Mouse (Mus musculus) liver, embryonic 15.5 days (tissue): ENCODE results near the gene Slc26a3. TPM values are rescaled to one million over a fixed set of nuclear protein-coding genes. Genes with fewer than 3 reads are reported as not detected.

ENCODE experiments used
- ATAC-seq: fragments of 200-750 bp; cut with Nextera tagmentation; 2 replicates; pipeline ENCODE4 v1.8.0; 2017; ENCODE audit warnings: moderate number of reproducible peaks, mild to moderate bottlenecking, moderate library complexity; ENCODE audit not compliant: insufficient read depth
- H3K27ac ChIP-seq: fragments of 300-500 bp; sonication (generic); replicated peaks from 2 replicates; pipeline ENCODE4 v1.5.1; 2015; ENCODE audit warnings: mild to moderate bottlenecking, inconsistent platforms
- H3K27me3 ChIP-seq: fragments of 300-500 bp; sonication (generic); 2 replicates; pipeline ENCODE4 v1.6.1; 2015; ENCODE audit warnings: mild to moderate bottlenecking, inconsistent platforms
- H3K36me3 ChIP-seq: fragments of 300-500 bp; sonication (generic); replicated peaks from 2 replicates; pipeline ENCODE4 v1.6.1; 2015; ENCODE audit warnings: moderate library complexity, mild to moderate bottlenecking, inconsistent platforms
- H3K4me1 ChIP-seq: fragments of 300-500 bp; sonication (generic); replicated peaks from 2 replicates; pipeline ENCODE4 v1.6.1; 2015; ENCODE audit warnings: inconsistent platforms
- H3K4me2 ChIP-seq: fragments of 300-500 bp; sonication (generic); 2 replicates; pipeline ENCODE4 v1.6.1; 2015; ENCODE audit warnings: moderate library complexity, mild to moderate bottlenecking, inconsistent platforms
- H3K4me3 ChIP-seq: fragments of 300-500 bp; sonication (generic); replicated peaks from 2 replicates; pipeline ENCODE4 v1.5.1; 2015; ENCODE audit warnings: mild to moderate bottlenecking, inconsistent platforms
- H3K9ac ChIP-seq: fragments of 300-500 bp; sonication (generic); 2 replicates; pipeline ENCODE4 v1.6.1; 2015; ENCODE audit warnings: moderate library complexity, mild to moderate bottlenecking, inconsistent platforms
- H3K9me3 ChIP-seq: fragments of 300-500 bp; sonication (generic); replicated peaks from 2 replicates; pipeline ENCODE4 v1.6.1; 2016; ENCODE audit warnings: inconsistent platforms
- WGBS: fragments of 180-500 bp; shearing (Covaris S2); methylation state at CpG from one replicate; pipeline ENCODE4 v1.1.7; 2015; ENCODE audit warnings: mixed read lengths; ENCODE audit not compliant: insufficient replicate concordance; 5-methylcytosine and 5-hydroxymethylcytosine counted together
- polyA plus RNA-seq: library from polyadenylated mRNA; unstranded; fragments of >200 nt; fragmentation: Nextera tagmentation; extraction: Ambion mirVana; gene quantifications from 2 replicates; pipeline ENCODE4 v1.2.1, GENCODE M21; 2015

Slc26a3 gene
- polyA plus RNA-seq, 1 experiment from 2014 or later: 0.03 TPM

DNA sequence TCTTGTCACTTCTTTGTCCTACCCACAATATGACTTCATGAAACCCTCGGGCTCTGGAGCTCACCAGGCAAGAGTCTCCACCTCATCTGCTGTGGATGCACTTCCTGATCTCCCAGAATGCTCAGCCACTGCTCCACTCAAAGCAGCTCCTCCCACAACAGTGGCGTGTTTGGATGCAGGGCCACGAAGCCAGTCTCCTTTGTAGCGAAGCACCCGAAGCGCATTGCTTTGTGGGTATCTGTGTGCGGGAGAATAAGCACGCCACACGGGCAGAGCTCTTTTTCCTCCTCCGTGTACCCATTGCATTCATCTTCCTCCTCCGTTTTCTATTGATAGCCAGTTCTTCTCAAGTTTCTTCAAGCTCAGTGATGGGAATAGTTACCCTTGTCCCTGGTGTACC lies 13.4 kb upstream of the Slc26a3 start:
- H3K36me3 ChIP-seq: no peaks in the 10 kb centered on the region
- no peak for ATAC-seq
- WGBS: 65% methylated on average over 11 of the region's 11 CpGs
- no peak overlapping the region for H3K27ac ChIP-seq
- no peak overlapping the region for H3K9ac ChIP-seq
- no peak overlapping the region for H3K4me3 ChIP-seq
- no peaks in the 10 kb centered on the region for H3K27me3 ChIP-seq
- H3K4me1 ChIP-seq: 0 out of 2 replicates have a peak, but pooled peaks cover 11% of the 10 kb centered on the region
- no peak overlapping the region for H3K4me2 ChIP-seq
- no peaks in the 10 kb centered on the region for H3K9me3 ChIP-seq

DNA sequence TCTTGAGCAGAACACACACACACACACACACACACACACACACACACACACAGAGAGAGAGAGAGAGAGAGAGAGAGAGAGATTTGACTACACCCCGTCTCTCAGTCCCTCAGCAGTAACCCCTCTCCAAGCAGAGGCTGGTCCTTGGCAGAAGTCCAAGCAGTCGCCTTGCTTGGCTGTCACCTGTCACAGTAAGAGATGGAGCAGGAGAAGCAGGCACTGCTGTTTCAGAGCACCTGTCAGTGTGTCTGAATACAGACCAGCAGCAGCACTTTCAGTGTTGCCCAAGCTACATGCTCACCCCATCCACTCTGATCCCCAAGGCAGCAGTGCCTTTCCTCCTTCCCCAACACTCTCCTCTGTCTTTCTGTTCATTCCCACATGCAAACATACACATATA lies 9.8 kb upstream of the Slc26a3 start:
- Histone ChIP-seq H3K9ac (no peak overlapping the region), H3K27ac (no peak overlapping the region), H3K27me3 (no peaks in the 10 kb centered on the region), H3K4me3 (no peak overlapping the region), H3K36me3 (no peaks in the 10 kb centered on the region), H3K4me1 (0 out of 2 replicates have a peak, but pooled peaks cover 6% of the 10 kb centered on the region), H3K4me2 (no peak overlapping the region), H3K9me3 (no peaks in the 10 kb centered on the region)
- WGBS: 41% methylated on average over 2 of the region's 2 CpGs
- no peak for ATAC-seq

DNA sequence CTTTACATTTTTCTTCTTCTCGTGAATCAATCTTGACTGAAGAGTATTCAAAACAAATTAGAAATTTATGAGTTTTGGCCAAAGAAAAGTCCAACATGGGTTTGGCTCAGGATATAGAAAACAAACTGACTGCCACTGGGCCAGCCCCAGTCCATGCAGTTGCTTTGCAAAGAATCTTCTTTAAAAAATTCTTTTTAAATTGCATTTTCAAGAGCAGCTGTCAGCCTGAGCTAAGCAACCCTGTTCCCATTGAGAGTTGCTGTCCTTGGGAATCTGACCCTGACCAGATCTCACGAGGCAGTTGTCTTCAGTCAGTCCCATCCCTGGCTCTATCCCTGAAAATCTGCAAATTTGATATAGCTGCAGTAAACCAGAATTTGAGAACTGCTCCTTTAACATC lies 8.2 kb upstream of the Slc26a3 start:
- 40% methylated on average over 2 of the region's 2 CpGs for WGBS
- ATAC-seq: no peak

DNA sequence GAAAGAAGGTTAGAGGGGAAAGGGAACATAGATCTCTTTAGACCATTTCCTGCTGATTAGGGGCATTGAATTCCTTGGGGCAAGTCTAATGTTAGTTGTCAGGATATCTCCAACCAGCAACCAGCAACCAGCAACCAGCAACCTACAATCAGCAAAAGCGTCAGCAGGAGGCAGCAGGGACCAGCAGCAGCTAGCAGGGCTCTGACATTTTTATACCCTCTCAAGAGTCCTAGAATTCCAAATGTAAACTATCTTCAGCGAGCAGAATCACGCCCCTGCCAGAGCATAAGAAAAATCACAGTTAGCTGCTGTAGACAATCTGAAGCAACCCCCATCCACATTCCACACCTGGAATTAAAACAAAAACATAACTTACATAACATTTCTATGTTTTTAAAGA lies 3.4 kb upstream of the Slc26a3 start:
- H3K36me3 ChIP-seq: no peaks in the 10 kb centered on the region
- H3K4me1 ChIP-seq: no peaks in the 10 kb centered on the region
- no peak overlapping the region for H3K4me2 ChIP-seq
- H3K27ac ChIP-seq: no peak overlapping the region
- WGBS: 41% methylated on average over 3 of the region's 3 CpGs
- ATAC-seq: no peak
- H3K9me3 ChIP-seq: no peaks in the 10 kb centered on the region
- no peaks in the 10 kb centered on the region for H3K27me3 ChIP-seq
- H3K9ac ChIP-seq: no peak overlapping the region
- no peak overlapping the region for H3K4me3 ChIP-seq

More for the DNA sequence above, 8.2 kb upstream of the Slc26a3 start:
- Histone ChIP-seq H3K27ac (no peak overlapping the region), H3K9me3 (no peaks in the 10 kb centered on the region), H3K4me3 (no peak overlapping the region), H3K36me3 (no peaks in the 10 kb centered on the region), H3K4me1 (no peaks in the 10 kb centered on the region), H3K9ac (no peak overlapping the region), H3K4me2 (no peak overlapping the region), H3K27me3 (no peaks in the 10 kb centered on the region)

DNA sequence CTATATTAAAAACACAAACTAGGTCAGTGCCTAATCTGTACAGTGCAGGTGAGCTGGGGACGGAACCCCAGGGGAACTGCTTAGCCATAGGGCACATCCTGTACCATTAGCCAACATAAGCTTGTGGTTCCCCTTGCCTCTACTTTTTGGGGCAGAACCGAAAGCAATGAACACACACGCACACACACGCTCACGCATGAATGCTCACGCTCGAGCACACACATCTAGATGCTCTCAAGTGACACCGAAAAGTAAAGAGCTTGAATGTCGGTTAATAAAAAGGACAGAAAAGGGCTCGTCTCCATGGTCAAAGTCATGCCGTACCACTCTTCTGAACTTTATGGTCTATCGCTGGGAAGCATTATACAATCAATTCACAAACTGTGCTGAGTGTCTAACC lies 1.0 kb downstream of the Slc26a3 start:
- 74% methylated on average over 12 of the region's 12 CpGs for WGBS
- Histone ChIP-seq H3K9ac (no peak overlapping the region), H3K4me2 (no peak overlapping the region), H3K9me3 (no peaks in the 10 kb centered on the region), H3K4me3 (no peak overlapping the region), H3K36me3 (no peaks in the 10 kb centered on the region), H3K4me1 (no peaks in the 10 kb centered on the region), H3K27me3 (no peaks in the 10 kb centered on the region), H3K27ac (no peak overlapping the region)
- no peak for ATAC-seq

DNA sequence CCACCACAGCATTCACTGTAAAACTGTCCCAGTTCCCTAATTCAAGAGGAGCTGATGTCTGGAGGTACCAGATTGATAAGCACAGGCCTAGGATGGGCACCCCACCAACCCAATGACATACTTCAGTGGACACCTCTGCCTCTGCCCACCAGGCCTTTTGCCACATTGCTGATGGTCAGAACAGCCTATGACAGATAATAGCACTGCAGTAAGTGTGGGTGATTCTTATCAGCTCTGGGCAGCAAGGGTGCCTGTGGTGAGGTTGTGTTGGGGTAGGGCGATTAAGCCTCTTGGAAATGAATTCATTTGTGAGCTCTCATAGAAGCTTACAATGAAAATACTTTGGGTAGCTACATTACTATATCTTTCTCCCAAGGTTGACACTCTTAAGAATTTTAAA lies 5.2 kb downstream of the Slc26a3 start:
- no peaks in the 10 kb centered on the region for H3K9me3 ChIP-seq
- no peak overlapping the region for H3K27ac ChIP-seq
- H3K27me3 ChIP-seq: no peaks in the 10 kb centered on the region
- H3K4me3 ChIP-seq: no peak overlapping the region
- H3K36me3 ChIP-seq: no peaks in the 10 kb centered on the region
- 44% methylated on average over 1 of the region's 1 CpGs for WGBS
- H3K4me1 ChIP-seq: no peaks in the 10 kb centered on the region
- H3K9ac ChIP-seq: no peak overlapping the region
- no peak for ATAC-seq
- H3K4me2 ChIP-seq: no peak overlapping the region

DNA sequence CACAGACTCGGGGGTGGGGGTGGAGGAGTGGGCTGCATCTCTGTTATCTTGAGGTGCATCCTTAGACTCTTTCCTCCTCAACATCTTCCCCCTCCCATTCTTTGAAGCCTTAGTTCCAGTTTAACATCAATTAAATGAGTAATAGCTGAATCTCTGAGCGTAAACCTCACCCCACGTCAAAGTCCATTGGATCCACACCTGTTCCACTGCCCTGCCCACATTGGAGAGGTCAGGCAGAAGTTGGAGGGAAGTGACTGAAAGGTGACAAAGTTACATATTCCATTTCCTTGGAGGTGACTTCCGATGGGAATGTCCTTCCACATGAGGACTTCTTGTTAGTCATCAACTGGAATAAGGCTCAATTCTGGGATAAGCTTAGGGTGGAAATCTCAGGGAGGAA lies 7.0 kb downstream of the Slc26a3 start:
- no peak overlapping the region for H3K4me2 ChIP-seq
- H3K9me3 ChIP-seq: no peaks in the 10 kb centered on the region
- no peak overlapping the region for H3K4me3 ChIP-seq
- H3K27me3 ChIP-seq: no peaks in the 10 kb centered on the region
- H3K4me1 ChIP-seq: no peaks in the 10 kb centered on the region
- H3K9ac ChIP-seq: no peak overlapping the region
- WGBS: 56% methylated on average over 4 of the region's 4 CpGs
- no peaks in the 10 kb centered on the region for H3K36me3 ChIP-seq
- ATAC-seq: no peak
- no peak overlapping the region for H3K27ac ChIP-seq

DNA sequence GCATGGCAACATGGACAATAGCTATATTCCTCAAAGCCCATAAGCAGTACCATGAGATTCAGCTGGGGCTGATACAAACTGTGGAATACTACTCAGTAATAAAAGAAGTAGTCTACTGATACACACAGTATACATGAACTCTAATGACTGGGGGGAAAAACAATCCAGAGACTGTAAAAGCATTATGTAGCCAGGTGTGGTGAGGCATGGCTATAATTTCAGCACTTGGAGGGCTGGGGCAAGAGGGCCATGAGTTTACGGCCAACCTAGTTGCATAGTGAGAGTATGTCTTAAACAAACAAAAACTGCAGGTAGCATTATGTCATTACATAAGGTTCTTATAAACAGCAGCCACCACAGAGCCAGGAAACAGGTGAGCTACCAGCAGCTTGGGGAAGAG lies 10.2 kb downstream of the Slc26a3 start:
- H3K9me3 ChIP-seq: no peaks in the 10 kb centered on the region
- H3K27me3 ChIP-seq: no peaks in the 10 kb centered on the region
- H3K4me3 ChIP-seq: no peak overlapping the region
- no peak overlapping the region for H3K4me2 ChIP-seq
- H3K36me3 ChIP-seq: no peaks in the 10 kb centered on the region
- no peak overlapping the region for H3K9ac ChIP-seq
- no peaks in the 10 kb centered on the region for H3K4me1 ChIP-seq
- H3K27ac ChIP-seq: no peak overlapping the region
- 59% methylated on average over 1 of the region's 1 CpGs for WGBS
- no peak for ATAC-seq

DNA sequence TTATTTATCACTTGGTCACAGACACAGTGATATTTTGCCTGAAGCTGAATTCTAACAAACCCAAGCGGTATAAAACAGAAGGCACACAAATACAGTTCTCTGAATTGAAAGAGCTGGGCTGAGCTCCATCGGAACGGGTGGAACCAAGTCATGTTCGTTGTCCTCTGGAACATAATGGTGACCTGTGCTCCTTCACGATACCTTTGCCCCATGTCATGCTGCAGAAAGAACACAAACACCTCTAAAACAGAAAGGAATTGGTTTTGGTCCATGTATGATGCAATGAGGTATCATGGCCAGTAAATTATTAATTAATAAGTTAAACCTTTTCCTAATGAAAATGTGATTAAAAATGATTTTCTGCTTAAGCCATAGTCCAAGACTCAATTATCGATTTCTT lies 11.3 kb downstream of the Slc26a3 start:
- no peaks in the 10 kb centered on the region for H3K36me3 ChIP-seq
- WGBS: 66% methylated on average over 6 of the region's 6 CpGs

DNA sequence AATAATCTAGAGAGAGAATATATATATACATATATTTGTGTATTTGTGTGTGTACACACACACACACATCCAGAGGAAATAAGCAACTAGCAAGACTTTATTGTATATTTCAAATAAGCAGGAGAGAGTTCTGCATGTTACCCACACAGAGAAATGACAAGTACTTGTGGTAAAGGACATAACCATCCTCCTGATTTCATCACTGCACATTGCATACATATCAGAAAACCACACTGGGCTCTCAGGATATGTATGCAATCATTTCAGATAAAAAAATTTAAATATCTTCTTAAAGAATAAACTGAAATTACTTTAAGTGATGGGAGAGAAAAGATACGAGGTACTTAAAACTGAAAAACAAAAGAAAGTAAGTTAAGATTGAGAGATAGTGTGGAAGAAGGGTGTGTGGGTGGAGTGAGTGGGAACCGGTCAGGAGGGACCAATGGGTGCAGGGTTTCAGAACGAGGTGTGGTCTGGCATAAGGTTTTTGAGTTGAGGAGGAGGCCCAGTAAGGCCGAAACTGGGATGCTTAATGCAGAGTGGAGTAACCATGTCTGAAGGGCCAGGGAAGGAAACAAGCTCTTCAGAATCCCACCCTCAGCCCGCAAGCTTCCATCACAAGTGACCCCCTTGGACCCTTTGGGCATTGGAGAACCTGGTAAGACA lies 14.0 kb downstream of the Slc26a3 start:
- no peaks in the 10 kb centered on the region; the same call in 1 of the 2 replicates for H3K27me3 ChIP-seq
- no peaks in the 10 kb centered on the region for H3K36me3 ChIP-seq
- no peak overlapping the region for H3K9ac ChIP-seq
- no peak overlapping the region for H3K4me2 ChIP-seq
- H3K4me3 ChIP-seq: no peak overlapping the region
- no peaks in the 10 kb centered on the region for H3K9me3 ChIP-seq
- H3K4me1 ChIP-seq: no peaks in the 10 kb centered on the region
- ATAC-seq: no peak
- H3K27ac ChIP-seq: no peak overlapping the region
- 36% methylated on average over 5 of the region's 5 CpGs for WGBS

More for the DNA sequence above, 11.3 kb downstream of the Slc26a3 start:
- Histone ChIP-seq H3K4me1 (no peaks in the 10 kb centered on the region), H3K27me3 (no peaks in the 10 kb centered on the region), H3K9ac (no peak overlapping the region), H3K4me3 (no peak overlapping the region), H3K4me2 (no peak overlapping the region), H3K9me3 (no peaks in the 10 kb centered on the region), H3K27ac (no peak overlapping the region)
- no peak for ATAC-seq

DNA sequence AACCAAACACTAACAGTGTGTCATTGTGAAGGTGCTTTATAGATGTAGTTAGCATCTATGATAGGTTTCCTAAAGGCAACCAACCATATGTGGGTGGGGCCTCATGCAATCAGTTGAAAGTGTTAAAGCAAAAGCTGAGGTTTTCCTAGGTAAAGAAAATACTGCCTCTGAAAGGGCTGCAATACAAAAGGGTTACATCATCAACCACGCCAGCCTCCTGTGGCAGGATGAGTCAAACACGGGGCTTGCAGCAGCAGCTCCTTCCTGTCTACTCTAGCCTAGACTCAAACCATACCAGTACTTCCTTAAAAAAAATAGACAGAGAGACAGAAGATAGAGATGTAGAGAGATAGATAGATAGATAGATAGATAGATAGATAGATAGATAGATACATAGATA lies 25.3 kb downstream of the Slc26a3 start:
- ATAC-seq: no peak
- H3K27ac ChIP-seq: no peak overlapping the region
- no peaks in the 10 kb centered on the region for H3K36me3 ChIP-seq
- no peak overlapping the region for H3K9ac ChIP-seq
- 14% methylated on average over 2 of the region's 2 CpGs for WGBS
- no peaks in the 10 kb centered on the region for H3K9me3 ChIP-seq
- H3K27me3 ChIP-seq: no peaks in the 10 kb centered on the region; the same call in 1 of the 2 replicates
- no peak overlapping the region for H3K4me2 ChIP-seq
- H3K4me3 ChIP-seq: no peak overlapping the region
- no peaks in the 10 kb centered on the region for H3K4me1 ChIP-seq
